Mouse (Mus musculus): ENCODE data around the gene Lsm2. TPM values are rescaled to one million over a fixed set of nuclear protein-coding genes. Genes with fewer than 3 reads are reported as not detected.

The Lsm2 gene
- polyA plus RNA-seq, 1 experiment from 2014 or later = 189 TPM

- peaks cover 54% of the 10 kb centered on the region for H3K36me3 ChIP-seq (ENCODE audit: control insufficient read depth, insufficient read depth, low read length)
- H3K27ac ChIP-seq (ENCODE audit: low read length) = no peak overlapping the region
- WGBS = 90% methylated on average over 16 of the region's 16 CpGs
Measured at GRCm38 (mm10) chr17:35015296-35015695, 33.6 kb downstream of the Lsm2 start.

GRCm38 (mm10) chr17:35016376-35016775, 34.7 kb downstream of the Lsm2 start, which contains the start of gene Vwa7:
Gene Vwa7 (plus strand): TSS chr17:35016579.
- Histone ChIP-seq H3K27ac (ENCODE audit: low read length) (no peak within 1 kb of the TSS), H3K9me3 (ENCODE audit: control insufficient read depth, low read length) (no peaks in the 10 kb centered on the region), H3K27me3 (ENCODE audit: control insufficient read depth, insufficient read depth, low read depth, low read length) (no peaks in the 10 kb centered on the region), H3K4me1 (replicated peaks; ENCODE audit: control insufficient read depth, insufficient read depth, low read length) (no peaks in the 10 kb centered on the region; the same call in 1 of the 2 replicates), H3K4me3 (ENCODE audit: low read length) (no peak within 1 kb of the TSS), H3K4me2 (ENCODE audit: low read depth, low read length) (no peak within 1 kb of the TSS), H3K9ac (ENCODE audit: low read length) (no peak within 1 kb of the TSS), H3K36me3 (ENCODE audit: control insufficient read depth, insufficient read depth, low read length) (peaks cover 45% of the 10 kb centered on the region)
- ATAC-seq (ENCODE audit: low read depth) = peak; percentile 16; the same call in 1 of the 2 replicates
- 60% methylated on average over 12 of the region's 12 CpGs for WGBS

More at GRCm38 (mm10) chr17:35015296-35015695, 33.6 kb downstream of the Lsm2 start:
- H3K9ac ChIP-seq (ENCODE audit: low read length) = no peak overlapping the region
- no peak overlapping the region for H3K4me3 ChIP-seq (ENCODE audit: low read length)
- ATAC-seq (ENCODE audit: low read depth) = no peak
- no peaks in the 10 kb centered on the region for H3K9me3 ChIP-seq (ENCODE audit: control insufficient read depth, low read length)
- no peaks in the 10 kb centered on the region for H3K27me3 ChIP-seq (ENCODE audit: control insufficient read depth, insufficient read depth, low read depth, low read length)
- no peak overlapping the region for H3K4me2 ChIP-seq (ENCODE audit: low read depth, low read length)
- no peaks in the 10 kb centered on the region for H3K4me1 ChIP-seq (replicated peaks; ENCODE audit: control insufficient read depth, insufficient read depth, low read length)

- Histone ChIP-seq H3K27me3 (ENCODE audit: control insufficient read depth, insufficient read depth, low read depth, low read length) (no peaks in the 10 kb centered on the region), H3K4me3 (ENCODE audit: low read length) (no peak overlapping the region), H3K4me1 (replicated peaks; ENCODE audit: control insufficient read depth, insufficient read depth, low read length) (no peaks in the 10 kb centered on the region; the same call in 1 of the 2 replicates), H3K27ac (ENCODE audit: low read length) (no peak overlapping the region), H3K36me3 (ENCODE audit: control insufficient read depth, insufficient read depth, low read length) (peaks cover 38% of the 10 kb centered on the region), H3K9ac (ENCODE audit: low read length) (no peak overlapping the region), H3K4me2 (ENCODE audit: low read depth, low read length) (no peak overlapping the region), H3K9me3 (ENCODE audit: control insufficient read depth, low read length) (no peaks in the 10 kb centered on the region)
- ATAC-seq (ENCODE audit: low read depth) = no peak
- 70% methylated on average over 10 of the region's 10 CpGs for WGBS
Measured at GRCm38 (mm10) chr17:35016791-35017705, 35.4 kb downstream of the Lsm2 start.

GRCm38 (mm10) chr17:35017706-35018030, 36.0 kb downstream of the Lsm2 start:
- peaks cover 32% of the 10 kb centered on the region for H3K36me3 ChIP-seq (ENCODE audit: control insufficient read depth, insufficient read depth, low read length)
- no peak for ATAC-seq (ENCODE audit: low read depth)
- no peaks in the 10 kb centered on the region for H3K27me3 ChIP-seq (ENCODE audit: control insufficient read depth, insufficient read depth, low read depth, low read length)
- 59% methylated on average over 14 of the region's 14 CpGs for WGBS
- H3K9ac ChIP-seq (ENCODE audit: low read length) = no peak overlapping the region
- no peaks in the 10 kb centered on the region; the same call in 1 of the 2 replicates for H3K4me1 ChIP-seq (replicated peaks; ENCODE audit: control insufficient read depth, insufficient read depth, low read length)
- H3K9me3 ChIP-seq (ENCODE audit: control insufficient read depth, low read length) = no peaks in the 10 kb centered on the region
- H3K4me2 ChIP-seq (ENCODE audit: low read depth, low read length) = no peak overlapping the region
- H3K27ac ChIP-seq (ENCODE audit: low read length) = no peak overlapping the region
- no peak overlapping the region for H3K4me3 ChIP-seq (ENCODE audit: low read length)

GRCm38 (mm10) chr17:35018171-35018570, 36.5 kb downstream of the Lsm2 start:
- peaks cover 28% of the 10 kb centered on the region for H3K36me3 ChIP-seq (ENCODE audit: control insufficient read depth, insufficient read depth, low read length)
- no peaks in the 10 kb centered on the region; the same call in 1 of the 2 replicates for H3K4me1 ChIP-seq (replicated peaks; ENCODE audit: control insufficient read depth, insufficient read depth, low read length)
- H3K4me3 ChIP-seq (ENCODE audit: low read length) = no peak overlapping the region
- H3K27ac ChIP-seq (ENCODE audit: low read length) = no peak overlapping the region
- no peak overlapping the region for H3K9ac ChIP-seq (ENCODE audit: low read length)
- ATAC-seq (ENCODE audit: low read depth) = no peak
- no peaks in the 10 kb centered on the region for H3K9me3 ChIP-seq (ENCODE audit: control insufficient read depth, low read length)
- H3K27me3 ChIP-seq (ENCODE audit: control insufficient read depth, insufficient read depth, low read depth, low read length) = no peaks in the 10 kb centered on the region
- 72% methylated on average over 3 of the region's 3 CpGs for WGBS
- H3K4me2 ChIP-seq (ENCODE audit: low read depth, low read length) = no peak overlapping the region

GRCm38 (mm10) chr17:35019894-35020293, 38.2 kb downstream of the Lsm2 start:
- H3K36me3 ChIP-seq (ENCODE audit: control insufficient read depth, insufficient read depth, low read length) = peaks cover 11% of the 10 kb centered on the region
- no peaks in the 10 kb centered on the region for H3K9me3 ChIP-seq (ENCODE audit: control insufficient read depth, low read length)
- H3K4me3 ChIP-seq (ENCODE audit: low read length) = no peak overlapping the region
- H3K27ac ChIP-seq (ENCODE audit: low read length) = no peak overlapping the region
- H3K9ac ChIP-seq (ENCODE audit: low read length) = no peak overlapping the region
- H3K27me3 ChIP-seq (ENCODE audit: control insufficient read depth, insufficient read depth, low read depth, low read length) = no peaks in the 10 kb centered on the region
- H3K4me1 ChIP-seq (replicated peaks; ENCODE audit: control insufficient read depth, insufficient read depth, low read length) = peaks cover under 1% of the 10 kb centered on the region; the same call in 1 of the 2 replicates
- 80% methylated on average over 11 of the region's 11 CpGs for WGBS
- ATAC-seq (ENCODE audit: low read depth) = no peak
- no peak overlapping the region for H3K4me2 ChIP-seq (ENCODE audit: low read depth, low read length)

- Histone ChIP-seq H3K4me1 (replicated peaks; ENCODE audit: control insufficient read depth, insufficient read depth, low read length) (peaks cover 2% of the 10 kb centered on the region; the same call in 1 of the 2 replicates), H3K27ac (ENCODE audit: low read length) (no peak overlapping the region)
- 82% methylated on average over 8 of the region's 8 CpGs for WGBS
Measured at GRCm38 (mm10) chr17:35020551-35020950, 38.9 kb downstream of the Lsm2 start.

GRCm38 (mm10) chr17:35021163-35021808, 39.6 kb downstream of the Lsm2 start:
- Histone ChIP-seq H3K9me3 (ENCODE audit: control insufficient read depth, low read length) (no peaks in the 10 kb centered on the region), H3K4me3 (ENCODE audit: low read length) (no peak overlapping the region), H3K9ac (ENCODE audit: low read length) (no peak overlapping the region), H3K27me3 (ENCODE audit: control insufficient read depth, insufficient read depth, low read depth, low read length) (no peaks in the 10 kb centered on the region), H3K4me2 (ENCODE audit: low read depth, low read length) (no peak overlapping the region), H3K36me3 (ENCODE audit: control insufficient read depth, insufficient read depth, low read length) (peaks cover under 1% of the 10 kb centered on the region; the same call in 1 of the 2 replicates), H3K4me1 (replicated peaks; ENCODE audit: control insufficient read depth, insufficient read depth, low read length) (peaks cover 2% of the 10 kb centered on the region; the same call in 1 of the 2 replicates), H3K27ac (ENCODE audit: low read length) (peak overlapping the region; percentile 78)
- peak; percentile 59 for ATAC-seq (ENCODE audit: low read depth)
- WGBS = 11% methylated on average over 17 of the region's 17 CpGs

More at GRCm38 (mm10) chr17:35020551-35020950, 38.9 kb downstream of the Lsm2 start:
- H3K4me2 ChIP-seq (ENCODE audit: low read depth, low read length) = no peak overlapping the region
- H3K4me3 ChIP-seq (ENCODE audit: low read length) = no peak overlapping the region
- no peaks in the 10 kb centered on the region for H3K27me3 ChIP-seq (ENCODE audit: control insufficient read depth, insufficient read depth, low read depth, low read length)
- H3K9ac ChIP-seq (ENCODE audit: low read length) = no peak overlapping the region
- peaks cover 6% of the 10 kb centered on the region; the same call in 1 of the 2 replicates for H3K36me3 ChIP-seq (ENCODE audit: control insufficient read depth, insufficient read depth, low read length)
- ATAC-seq (ENCODE audit: low read depth) = no peak
- no peaks in the 10 kb centered on the region for H3K9me3 ChIP-seq (ENCODE audit: control insufficient read depth, low read length)

All from lung, embryonic 16.5 days (tissue).